In the genomic region with DNA sequence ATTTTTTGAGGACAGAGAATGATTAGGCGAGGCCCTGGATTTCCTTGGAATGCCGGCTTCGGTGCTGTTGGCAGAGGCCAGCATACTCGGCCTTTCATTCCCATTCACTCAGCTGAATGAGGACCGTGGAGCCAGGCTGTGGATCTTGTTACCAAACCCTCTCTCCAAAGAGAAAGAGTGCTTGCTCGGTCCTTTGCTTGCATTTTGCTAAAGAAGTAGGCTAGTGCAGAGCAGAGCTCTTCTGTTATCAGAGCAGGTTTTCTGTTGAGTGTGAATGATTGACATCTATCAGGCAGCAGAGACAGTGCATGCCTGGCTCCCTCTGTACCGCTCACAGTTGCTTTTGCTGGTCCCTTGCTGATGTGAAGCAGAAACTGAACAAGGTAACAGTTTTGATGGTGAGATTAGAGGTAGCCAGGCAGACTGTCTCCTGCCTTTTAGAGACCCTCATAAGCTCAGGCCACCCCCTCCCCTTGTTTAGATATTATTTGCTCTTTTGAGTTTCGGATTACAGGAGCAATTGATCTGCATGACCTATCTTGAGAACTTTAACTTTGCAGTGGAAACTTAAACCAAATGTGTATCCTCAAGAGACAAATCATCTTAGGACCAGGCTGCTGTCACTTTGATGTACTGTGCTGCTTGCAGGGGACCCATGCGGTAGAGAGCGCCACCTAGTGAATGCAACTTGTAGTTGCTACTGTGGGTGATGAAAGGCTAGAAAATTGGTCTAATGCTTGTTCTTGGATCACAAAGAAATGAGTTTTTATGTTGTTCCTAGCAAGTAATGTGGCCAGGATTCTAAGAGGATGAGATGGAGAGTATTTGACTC, we compare ENCODE assay signal across 9 mouse cellular contexts. TPM values are rescaled to one million over a fixed set of nuclear protein-coding genes. Genes with fewer than 3 reads are reported as not detected.
A peak's percentile ranks its signal among the peaks of the same experiment; 100 is the strongest.
DNase-seq lines count a peak whose midpoint lies in the region; ATAC-seq and TF ChIP-seq lines count a peak whose summit lies in the region.
"Had no signal": no experiment of that assay in that cellular context is flagged by ENCODE, and none has a peak within 500 bp of the region (broad histone marks: within the 10 kb centered on the region; RNA-seq: fewer than 3 reads in every experiment).

No protein-coding gene starts in this region.

- intact Hi-C loops in gastrocnemius, adult 2 months (cut with DNase I) = loop anchor here (5.0 kb wide), 1 partner anchor 178 kb away; no protein-coding TSS in a partner anchor
- intact Hi-C loops in gastrocnemius, postnatal 14 days (cut with DNase I; ENCODE audit: low total_unique reads) = loop anchor here (10.0 kb wide), 1 partner anchor 181 kb away; no protein-coding TSS in a partner anchor

- H3K36me3 ChIP-seq in ES-E14 (ENCODE audit: control insufficient read depth, insufficient read depth, low read length, poor library complexity, severe bottlenecking) = no peaks in the 10 kb centered on the region
- no peaks in the 10 kb centered on the region for H3K36me3 ChIP-seq in kidney, embryonic 16.5 days (ENCODE audit: insufficient read depth, low read length)
- H3K36me3 ChIP-seq in lung, embryonic 16.5 days (ENCODE audit: control insufficient read depth, insufficient read depth, low read length) = no peaks in the 10 kb centered on the region
- H3K36me3 ChIP-seq: lung, embryonic 15.5 days had no signal

- peak; percentile 91 for TF ChIP-seq CTCF in gastrocnemius, adult 2 months (IDR thresholded peaks at IDR 0.05)

- peak; percentile 53 for DNase-seq in gastrocnemius, adult 2 months
- no peak for DNase-seq in gastrocnemius, adult 8-10 months (ENCODE audit: low spot score in 2 of 2)
- peak; percentile 47 for DNase-seq in ES-E14 (ENCODE audit: low read depth, low spot score)
- DNase-seq in cerebellum, adult 9-11 months = peak; percentile 28
- peak; percentile 33 for DNase-seq in gastrocnemius, postnatal 14 days
- DNase-seq in skeletal muscle tissue, adult 2 months (ENCODE audit: low read depth, low spot score) = peak; percentile 48

- no peak overlapping the region for H3K9ac ChIP-seq in ES-E14 (ENCODE audit: insufficient read depth, low read depth, low read length, poor library complexity, severe bottlenecking)
- no peak overlapping the region for H3K9ac ChIP-seq in kidney, embryonic 16.5 days (replicated peaks; ENCODE audit: low read length)
- no peak overlapping the region for H3K9ac ChIP-seq in lung, embryonic 16.5 days (ENCODE audit: low read length)
- H3K9ac ChIP-seq: lung, embryonic 15.5 days had no signal

- in situ Hi-C loops in ES-E14 (cut with MboI; ENCODE audit: low sequenced_read_pairs in 2 of 2, unreplicated experiment in 2 of 2) = no loop called here

- peak overlapping the region; percentile 28 for H3K4me3 ChIP-seq in gastrocnemius, adult 2 months
- H3K4me3 ChIP-seq in ES-E14 (ENCODE audit: insufficient read depth in 1 of 2, low read depth in 1 of 2, low read length in 2 of 2, poor library complexity in 1 of 2, severe bottlenecking in 1 of 2) = no peak overlapping the region
- no peak overlapping the region for H3K4me3 ChIP-seq in kidney, embryonic 16.5 days (ENCODE audit: low read length)
- no peak overlapping the region for H3K4me3 ChIP-seq in lung, embryonic 16.5 days (ENCODE audit: low read length)
- H3K4me3 ChIP-seq: lung, embryonic 15.5 days had no signal

- no peaks in the 10 kb centered on the region for H3K27me3 ChIP-seq in kidney, embryonic 16.5 days (ENCODE audit: insufficient read depth, low read length)
- H3K27me3 ChIP-seq in lung, embryonic 16.5 days (ENCODE audit: control insufficient read depth, insufficient read depth, low read depth, low read length) = no peaks in the 10 kb centered on the region
- H3K27me3 ChIP-seq: lung, embryonic 15.5 days had no signal

- ATAC-seq in kidney, embryonic 16.5 days (ENCODE audit: low FRiP score, low TSS enrichment) = peak; percentile 70; the same call in 1 of the 2 replicates
- ATAC-seq in lung, embryonic 16.5 days (ENCODE audit: low read depth) = peak; percentile 26; the same call in 1 of the 2 replicates

- no peak overlapping the region for H3K27ac ChIP-seq in gastrocnemius, adult 2 months
- no peak overlapping the region for H3K27ac ChIP-seq in ES-E14 (ENCODE audit: insufficient read depth, low read depth, low read length, poor library complexity, severe bottlenecking)
- no peak overlapping the region for H3K27ac ChIP-seq in kidney, embryonic 16.5 days (ENCODE audit: low read length)
- no peak overlapping the region for H3K27ac ChIP-seq in lung, embryonic 16.5 days (ENCODE audit: low read length)
- H3K27ac ChIP-seq: lung, embryonic 15.5 days had no signal

- no peaks in the 10 kb centered on the region for H3K9me3 ChIP-seq in ES-E14 (ENCODE audit: control insufficient read depth, insufficient read depth, low read depth, low read length)
- no peaks in the 10 kb centered on the region for H3K9me3 ChIP-seq in kidney, embryonic 16.5 days (ENCODE audit: low read length)
- no peaks in the 10 kb centered on the region for H3K9me3 ChIP-seq in lung, embryonic 16.5 days (ENCODE audit: control insufficient read depth, low read length)
- H3K9me3 ChIP-seq: lung, embryonic 15.5 days had no signal

- no peaks in the 10 kb centered on the region for H3K4me1 ChIP-seq in ES-E14 (ENCODE audit: control insufficient read depth in 2 of 2, insufficient read depth in 2 of 2, low read length in 2 of 2, poor library complexity in 1 of 2)
- H3K4me1 ChIP-seq in kidney, embryonic 16.5 days (ENCODE audit: insufficient read depth, low read length) = peaks cover 5% of the 10 kb centered on the region
- H3K4me1 ChIP-seq in lung, embryonic 16.5 days (replicated peaks; ENCODE audit: control insufficient read depth, insufficient read depth, low read length) = peaks cover 6% of the 10 kb centered on the region; the same call in 1 of the 2 replicates

- 28% methylated on average over 10 of the region's 10 CpGs for WGBS in kidney, embryonic 16.5 days
- 18% methylated on average over 10 of the region's 10 CpGs for WGBS in lung, embryonic 16.5 days

- H3K4me2 ChIP-seq in kidney, embryonic 16.5 days (replicated peaks; ENCODE audit: low read depth, low read length) = no peak overlapping the region
- no peak overlapping the region for H3K4me2 ChIP-seq in lung, embryonic 16.5 days (ENCODE audit: low read depth, low read length)
- H3K4me2 ChIP-seq: lung, embryonic 15.5 days had no signal

TF ChIP-seq in ES-E14, 5 proteins besides CTCF, POLR2A, EP300 and RAD21:
- TF ChIP-seq ZC3H11A (IDR thresholded peaks at IDR 0.05; ENCODE audit: borderline replicate concordance, low read depth, low read length) (peak; percentile 16; the same call in 1 of the 2 replicates), CHD2 (IDR thresholded peaks at IDR 0.05; ENCODE audit: low read depth, low read length) (no peak)
TF ChIP-seq in ES-E14: peak in this region for 1.

RNA-seq across cellular contexts. Expression of a gene that starts 47.2 kb away (rescaled TPM):
- 10 to 100 TPM; 14.3 to 15.1 TPM for total RNA-seq in gastrocnemius, adult 2 months (2021)
- 10 to 100 TPM; 10.6 to 13.3 (median 12.6) TPM for total RNA-seq in gastrocnemius, adult 8-10 months (2022)
- total RNA-seq in ES-E14 (2012; rRNA removed) = 11.0 and 16.8 TPM in 2 replicates
- 10 to 100 TPM; 14.7 to 16.2 TPM for total RNA-seq in gastrocnemius, postnatal 14 days (2021)
- 48.2 and 54.5 TPM in 2 replicates for polyA plus RNA-seq in kidney, embryonic 16.5 days (2015; fragmentation: Nextera tagmentation; extraction: Ambion mirVana)
- polyA plus RNA-seq in lung, embryonic 16.5 days (2015; fragmentation: Nextera tagmentation; extraction: Ambion mirVana) = 40.4 and 41.3 TPM in 2 replicates

Comparison
In these comparisons a context has a peak if more than half of its experiments do, and no peak if none do; other contexts are left out.
1. DNase-seq: peak in gastrocnemius, adult 2 months (single experiment), ES-E14 (single experiment), cerebellum, adult 9-11 months (single experiment), gastrocnemius, postnatal 14 days (single experiment) and skeletal muscle tissue, adult 2 months (single experiment); none in gastrocnemius, adult 8-10 months (0 of 2).